Mouse (Mus musculus) forebrain, embryonic 16.5 days (tissue): ENCODE measurements around the gene Sik3. TPM values are rescaled to one million over a fixed set of nuclear protein-coding genes. Genes with fewer than 3 reads are reported as not detected.
"Not testable (repeated sequence)": the region's sequence is repeated elsewhere in the genome, so short reads cannot be mapped to it uniquely, and the experiment has no call there.

Source experiments
- ATAC-seq: fragments of 200-750 bp; cut with Nextera tagmentation; 2 replicates; pipeline ENCODE4 v1.8.0; 2017; ENCODE audit warnings: mild to moderate bottlenecking, moderate library complexity
- H3K27ac ChIP-seq: fragments of 300-500 bp; sonication (generic); 2 replicates; pipeline ENCODE4 v1.5.1; 2014; ENCODE audit warnings: low read length, control low read depth
- H3K27me3 ChIP-seq: fragments of 300-500 bp; sonication (generic); replicated peaks from 2 replicates; pipeline ENCODE4 v1.6.1; 2014; ENCODE audit warnings: low read length; ENCODE audit not compliant: control insufficient read depth, insufficient read depth
- H3K36me3 ChIP-seq: fragments of 300-500 bp; sonication (generic); 2 replicates; pipeline ENCODE4 v1.6.1; 2014; ENCODE audit not compliant: control insufficient read depth, insufficient read depth
- H3K4me1 ChIP-seq: fragments of 300-500 bp; sonication (generic); replicated peaks from 2 replicates; pipeline ENCODE4 v1.6.1; 2014; ENCODE audit warnings: low read length; ENCODE audit not compliant: control insufficient read depth, insufficient read depth
- H3K4me2 ChIP-seq: fragments of 300-500 bp; sonication (generic); 2 replicates; pipeline ENCODE4 v1.6.1; 2014; ENCODE audit warnings: mild to moderate bottlenecking, low read length, control low read depth
- H3K4me3 ChIP-seq: fragments of 300-500 bp; sonication (generic); replicated peaks from 2 replicates; pipeline ENCODE4 v1.5.1; 2014; ENCODE audit warnings: mild to moderate bottlenecking, low read length, control low read depth
- H3K9ac ChIP-seq: fragments of 300-500 bp; sonication (generic); replicated peaks from 2 replicates; pipeline ENCODE4 v1.6.1; 2014; ENCODE audit warnings: low read depth, low read length, control low read depth
- H3K9me3 ChIP-seq: fragments of 300-500 bp; sonication (generic); 2 replicates; pipeline ENCODE4 v1.6.1; 2016; ENCODE audit warnings: low read length; ENCODE audit not compliant: control insufficient read depth
- WGBS: fragments of 180-500 bp; shearing (Covaris S2); extraction: QIAGEN DNeasy Blood & Tissue Kit; methylation state at CpG from one replicate; pipeline ENCODE4 v1.1.7; 2014; 5-methylcytosine and 5-hydroxymethylcytosine counted together
- polyA plus RNA-seq: library from polyadenylated mRNA; unstranded; fragments of >200 nt; fragmentation: Nextera tagmentation; extraction: Ambion mirVana; gene quantifications from 2 replicates; pipeline ENCODE4 v1.2.1, GENCODE M21; 2015

Gene Sik3
- polyA plus RNA-seq, 1 experiment from 2014 or later, result 5.3 TPM

DNA sequence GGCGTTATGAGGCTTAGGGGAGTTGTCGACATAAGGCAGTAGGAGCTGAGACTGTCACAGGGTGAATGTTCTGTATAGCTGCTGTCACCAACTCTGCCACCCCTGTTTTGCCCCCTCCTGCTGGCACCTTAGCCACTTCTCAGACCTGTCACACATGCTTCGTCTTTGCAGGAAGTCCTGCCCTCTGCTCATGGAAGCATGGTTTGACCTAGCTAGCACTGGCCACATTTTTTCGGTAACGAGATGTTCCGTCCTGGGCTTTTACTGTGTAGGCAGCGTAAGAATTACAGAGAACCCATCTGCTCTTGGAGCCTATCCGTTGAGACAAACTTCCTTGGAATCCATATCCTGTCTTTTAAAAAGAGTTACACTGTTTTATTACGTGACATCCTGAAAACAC lies 110.1 kb downstream of the Sik3 start:
- peaks cover 20% of the 10 kb centered on the region for H3K4me1 ChIP-seq
- no peaks in the 10 kb centered on the region for H3K27me3 ChIP-seq
- no peaks in the 10 kb centered on the region for H3K36me3 ChIP-seq
- H3K9ac ChIP-seq, result no peak overlapping the region
- H3K4me2 ChIP-seq, result no peak overlapping the region
- ATAC-seq, result no peak
- no peak overlapping the region for H3K4me3 ChIP-seq
- no peaks in the 10 kb centered on the region for H3K9me3 ChIP-seq
- WGBS, result 71% methylated on average over 9 of the region's 9 CpGs
- no peak overlapping the region; the same call in 1 of the 2 replicates for H3K27ac ChIP-seq

DNA sequence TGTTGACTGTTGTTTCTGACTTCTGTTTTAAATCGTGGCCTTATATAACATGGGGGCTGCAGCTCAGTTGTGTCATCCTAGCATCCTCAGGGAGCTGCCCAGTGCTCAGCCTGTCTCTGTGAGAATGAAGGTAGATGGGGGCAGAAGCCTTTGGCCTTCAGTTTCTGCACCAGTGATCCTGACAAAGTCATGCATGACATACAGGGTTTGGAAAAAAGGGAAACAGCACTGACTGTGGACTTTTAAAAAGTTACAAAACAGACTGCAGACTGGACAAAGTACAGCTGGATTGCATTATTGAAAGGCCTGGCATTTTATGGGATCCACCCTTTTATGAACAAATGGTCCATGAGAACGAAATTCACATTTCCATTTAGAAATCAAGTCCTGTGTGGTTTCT lies 113.7 kb downstream of the Sik3 start:
- no peaks in the 10 kb centered on the region for H3K9me3 ChIP-seq
- ATAC-seq, result no peak
- no peaks in the 10 kb centered on the region for H3K4me1 ChIP-seq
- H3K4me3 ChIP-seq, result no peak overlapping the region
- no peaks in the 10 kb centered on the region for H3K27me3 ChIP-seq
- H3K4me2 ChIP-seq, result no peak overlapping the region
- H3K27ac ChIP-seq, result no peak overlapping the region
- H3K9ac ChIP-seq, result no peak overlapping the region
- no peaks in the 10 kb centered on the region for H3K36me3 ChIP-seq
- WGBS, result 87% methylated on average over 2 of the region's 2 CpGs

DNA sequence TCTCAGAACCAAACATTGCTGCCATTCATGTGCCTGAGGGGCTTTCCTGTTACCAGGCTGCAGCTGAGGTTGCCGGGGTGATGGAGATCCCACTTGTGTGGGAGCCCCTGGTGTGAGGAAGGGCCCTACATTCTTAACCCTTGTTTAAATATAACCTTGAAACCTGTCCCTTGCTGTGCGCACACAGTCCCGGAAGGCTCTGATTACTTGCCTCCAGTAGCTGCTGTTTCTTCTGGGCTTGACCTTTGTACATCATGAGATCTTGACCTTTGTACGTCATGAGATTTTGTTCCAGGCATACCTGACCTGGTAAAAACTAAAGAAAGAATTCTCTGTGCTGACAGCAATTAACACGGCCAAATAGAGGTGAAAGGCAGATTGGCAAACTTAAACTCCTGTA lies 114.7 kb downstream of the Sik3 start:
- H3K9ac ChIP-seq, result no peak overlapping the region
- no peaks in the 10 kb centered on the region for H3K9me3 ChIP-seq
- H3K27me3 ChIP-seq, result no peaks in the 10 kb centered on the region
- H3K4me1 ChIP-seq, result no peaks in the 10 kb centered on the region
- no peak overlapping the region for H3K4me3 ChIP-seq
- no peak overlapping the region for H3K27ac ChIP-seq
- no peak for ATAC-seq
- H3K4me2 ChIP-seq, result no peak overlapping the region
- 35% methylated on average over 5 of the region's 5 CpGs for WGBS
- no peaks in the 10 kb centered on the region for H3K36me3 ChIP-seq

DNA sequence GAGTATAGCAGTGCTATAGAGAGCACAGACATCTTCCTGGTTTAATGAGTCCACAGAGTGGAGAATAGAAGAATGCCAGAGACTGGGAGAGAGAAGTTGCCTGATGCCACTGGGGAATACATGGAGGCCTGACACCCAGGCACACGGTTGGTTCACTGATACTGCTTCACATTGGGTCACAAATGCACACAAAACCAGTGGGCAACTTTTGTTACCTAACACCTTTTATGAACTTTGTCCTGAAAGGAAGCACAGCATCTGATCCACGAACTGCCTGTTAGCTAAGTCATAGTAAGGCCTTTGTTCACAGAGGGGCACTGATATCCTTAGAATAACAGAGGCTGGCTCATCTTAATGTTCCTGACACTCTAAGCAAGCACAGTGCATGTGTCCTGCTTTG lies 116.6 kb downstream of the Sik3 start:
- H3K4me1 ChIP-seq, result no peaks in the 10 kb centered on the region
- 79% methylated on average over 2 of the region's 2 CpGs for WGBS
- no peaks in the 10 kb centered on the region for H3K27me3 ChIP-seq
- H3K27ac ChIP-seq, result no peak overlapping the region
- H3K4me3 ChIP-seq, result no peak overlapping the region
- no peak overlapping the region for H3K4me2 ChIP-seq
- no peaks in the 10 kb centered on the region for H3K36me3 ChIP-seq
- H3K9me3 ChIP-seq, result no peaks in the 10 kb centered on the region
- ATAC-seq, result no peak
- H3K9ac ChIP-seq, result no peak overlapping the region

DNA sequence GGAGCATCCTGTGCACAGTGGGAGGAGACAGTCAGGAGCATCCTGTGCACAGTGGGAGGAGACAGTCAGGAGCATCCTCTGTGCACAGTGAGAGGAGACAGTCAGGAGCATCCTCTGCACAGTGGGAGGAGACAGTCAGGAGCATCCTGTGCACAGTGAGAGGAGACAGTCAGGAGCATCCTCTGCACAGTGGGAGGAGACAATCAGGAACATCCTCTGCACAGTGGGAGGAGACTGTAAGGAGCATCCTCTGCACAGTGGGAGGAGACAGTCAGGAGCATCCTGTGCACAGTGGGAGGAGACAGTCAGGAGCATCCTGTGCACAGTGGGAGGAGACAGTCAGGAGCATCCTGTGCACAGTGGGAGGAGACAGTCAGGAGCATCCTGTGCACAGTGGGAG lies 120.2 kb downstream of the Sik3 start:
- not testable (repeated sequence) for ATAC-seq, H3K4me2 ChIP-seq, H3K4me3 ChIP-seq, H3K27me3 ChIP-seq, H3K27ac ChIP-seq, H3K4me1 ChIP-seq, H3K9ac ChIP-seq, H3K9me3 ChIP-seq, H3K36me3 ChIP-seq

DNA sequence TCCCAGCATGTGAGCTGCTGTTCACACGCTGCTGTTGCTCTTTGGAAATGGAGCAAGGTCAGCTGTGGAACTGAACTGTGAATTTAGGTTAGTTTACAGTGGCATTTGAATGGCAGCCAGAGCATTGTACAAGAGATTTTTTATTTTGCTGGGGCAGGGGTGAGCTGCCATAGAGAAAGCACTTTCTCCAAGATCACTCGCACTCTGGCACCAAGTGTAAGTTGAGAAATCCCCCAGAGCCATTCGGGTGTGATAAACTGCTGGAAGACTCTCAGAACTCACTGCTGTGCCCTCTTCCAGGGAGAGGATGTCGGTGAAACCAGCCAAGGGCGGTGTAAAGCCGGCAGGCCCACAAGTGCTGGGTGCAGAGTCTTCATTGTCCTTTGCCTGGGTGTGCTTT lies 126.2 kb downstream of the Sik3 start:
- H3K4me2 ChIP-seq, result no peak overlapping the region
- 57% methylated on average over 6 of the region's 6 CpGs for WGBS

DNA sequence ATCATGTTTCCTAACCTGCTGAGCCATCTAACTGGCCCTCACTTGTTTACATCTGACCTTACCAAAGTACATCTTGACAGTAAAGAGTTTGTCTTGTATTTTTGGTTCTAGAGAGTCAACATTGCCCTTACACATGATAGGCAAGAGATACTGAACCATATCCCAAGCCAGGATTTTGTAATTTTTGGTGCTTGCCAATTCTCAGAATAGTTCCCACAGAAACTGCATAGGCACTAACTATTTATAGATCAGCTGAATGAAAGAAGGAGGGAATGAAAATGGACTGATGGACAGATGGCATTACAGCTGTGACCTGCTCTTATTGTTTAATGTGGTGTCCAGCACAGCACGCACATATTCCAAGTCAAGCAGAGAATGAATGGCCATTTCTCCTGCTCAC lies 128.2 kb downstream of the Sik3 start:
- no peak for ATAC-seq
- Histone ChIP-seq H3K27ac (no peak overlapping the region), H3K4me2 (no peak overlapping the region), H3K36me3 (no peaks in the 10 kb centered on the region), H3K9ac (no peak overlapping the region), H3K9me3 (no peaks in the 10 kb centered on the region), H3K4me3 (no peak overlapping the region), H3K4me1 (peaks cover 6% of the 10 kb centered on the region), H3K27me3 (no peaks in the 10 kb centered on the region)
- 68% methylated on average over 1 of the region's 1 CpGs for WGBS

More for the DNA sequence above, 126.2 kb downstream of the Sik3 start:
- H3K36me3 ChIP-seq, result no peaks in the 10 kb centered on the region
- H3K4me1 ChIP-seq, result peaks cover 6% of the 10 kb centered on the region
- ATAC-seq, result no peak
- no peaks in the 10 kb centered on the region for H3K27me3 ChIP-seq
- no peak overlapping the region for H3K27ac ChIP-seq
- no peaks in the 10 kb centered on the region for H3K9me3 ChIP-seq
- no peak overlapping the region for H3K4me3 ChIP-seq
- no peak overlapping the region for H3K9ac ChIP-seq

DNA sequence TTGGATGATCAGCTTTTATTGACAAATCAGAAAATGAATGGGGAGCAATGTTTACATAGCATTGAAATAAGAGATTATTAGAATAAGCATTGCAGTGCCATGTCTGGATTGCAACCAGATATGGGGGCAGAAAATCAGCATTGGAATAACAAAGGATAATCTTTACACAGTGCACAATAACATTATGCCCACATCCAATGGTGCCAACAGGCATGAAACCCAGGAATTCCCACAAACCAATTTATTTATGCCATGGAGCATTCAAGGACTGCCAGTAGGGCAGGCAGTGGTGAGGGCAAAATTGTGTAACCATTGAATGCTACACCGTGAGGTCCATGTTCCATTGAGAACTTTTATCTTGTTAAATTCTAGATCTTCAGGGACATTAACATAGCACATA lies 129.4 kb downstream of the Sik3 start:
- WGBS, result 69% methylated on average over 1 of the region's 1 CpGs
- no peaks in the 10 kb centered on the region for H3K9me3 ChIP-seq
- H3K4me2 ChIP-seq, result no peak overlapping the region
- no peak overlapping the region for H3K4me3 ChIP-seq
- H3K36me3 ChIP-seq, result no peaks in the 10 kb centered on the region
- no peak overlapping the region for H3K9ac ChIP-seq
- ATAC-seq, result no peak
- H3K4me1 ChIP-seq, result peaks cover 6% of the 10 kb centered on the region
- H3K27ac ChIP-seq, result no peak overlapping the region
- no peaks in the 10 kb centered on the region for H3K27me3 ChIP-seq

DNA sequence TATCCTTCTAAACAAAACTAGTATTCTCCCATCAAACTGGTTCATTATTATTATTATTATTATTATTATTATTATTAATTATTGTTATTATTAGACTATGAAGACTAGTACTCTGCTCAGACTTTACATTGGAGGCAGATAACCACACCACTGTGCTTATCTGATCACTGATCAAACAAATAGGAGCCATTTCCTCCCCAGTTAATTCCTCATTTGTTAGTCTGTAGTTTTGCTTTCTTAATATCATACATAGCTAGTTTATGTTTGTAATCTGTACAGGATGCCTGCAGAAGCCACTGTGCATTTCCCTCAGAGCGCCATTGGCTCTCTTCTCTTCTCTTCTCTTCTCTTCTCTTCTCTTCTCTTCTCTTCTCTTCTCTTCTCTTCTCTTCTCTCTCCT lies 129.9 kb downstream of the Sik3 start:
- Histone ChIP-seq H3K4me3 (no peak overlapping the region), H3K4me1 (peaks cover 6% of the 10 kb centered on the region), H3K9me3 (no peaks in the 10 kb centered on the region), H3K27me3 (no peaks in the 10 kb centered on the region), H3K4me2 (no peak overlapping the region), H3K36me3 (no peaks in the 10 kb centered on the region), H3K27ac (no peak overlapping the region), H3K9ac (no peak overlapping the region)
- WGBS, result 89% methylated on average over 1 of the region's 1 CpGs
- no peak for ATAC-seq

DNA sequence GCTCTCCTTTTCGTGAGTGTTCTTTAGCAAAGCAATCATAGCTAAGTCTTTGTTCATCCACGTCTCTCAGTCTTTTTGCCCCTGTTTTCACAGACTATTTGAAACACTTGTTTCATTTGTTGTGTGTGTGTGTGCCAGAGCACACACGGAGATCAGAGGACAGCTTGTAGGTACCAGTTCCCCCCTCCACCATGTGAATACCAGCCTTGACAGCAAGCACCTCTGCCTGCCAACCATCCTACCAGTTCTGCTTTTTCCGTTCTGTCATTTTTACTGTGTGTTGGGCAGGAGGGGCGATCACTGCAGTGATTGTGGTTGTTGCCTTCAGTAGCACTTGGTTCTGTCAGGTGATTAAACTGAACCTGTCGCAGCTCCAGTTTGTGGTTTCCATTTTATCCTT lies 132.4 kb downstream of the Sik3 start:
- WGBS, result 74% methylated on average over 6 of the region's 6 CpGs
- no peak overlapping the region for H3K4me2 ChIP-seq
- no peaks in the 10 kb centered on the region for H3K36me3 ChIP-seq
- H3K4me1 ChIP-seq, result 0 out of 2 replicates have a peak, but pooled peaks cover 2% of the 10 kb centered on the region
- no peak for ATAC-seq
- H3K27ac ChIP-seq, result no peak overlapping the region
- no peaks in the 10 kb centered on the region for H3K27me3 ChIP-seq
- no peak overlapping the region for H3K9ac ChIP-seq
- no peaks in the 10 kb centered on the region for H3K9me3 ChIP-seq
- H3K4me3 ChIP-seq, result no peak overlapping the region
